Mouse (Mus musculus) embryonic fibroblast, embryonic 13.5 days (primary cell): Measurements from ENCODE around the gene Capza1.

Experiments
- CTCF ChIP-seq: IDR thresholded peaks from 2 replicates; pipeline ENCODE4 v1.5.1; 2011; ENCODE audit warnings: mild to moderate bottlenecking, control low read depth, low read length, moderate library complexity, borderline replicate concordance; ENCODE audit not compliant: insufficient read depth
- POLR2A ChIP-seq: IDR thresholded peaks from 2 replicates; pipeline ENCODE4 v1.6.1; 2011; ENCODE audit warnings: low read depth, mild to moderate bottlenecking, control low read depth, low read length, moderate library complexity

GRCm38 (mm10) chr3:104792360-104793270 lies 71.7 kb downstream of the Capza1 start:
- TF ChIP-seq CTCF (no peak), POLR2A (no peak)
